Mouse (Mus musculus) adrenal gland, adult 8-10 months (tissue): ENCODE measurements around the gene Grm7. TPM values are rescaled to one million over a fixed set of nuclear protein-coding genes. Genes with fewer than 3 reads are reported as not detected.

Experiments
- DNase-seq: peaks from one replicate; pipeline ENCODE4 v3.0.0; 2022
- total RNA-seq, 4 experiments: library from RNA; stranded (reverse); gene quantifications; 2 replicates each; pipeline ENCODE4 v1.2.4; 2022

Gene Grm7
- total RNA-seq, 4 experiments from 2014 or later, result 2.0 to 3.8 (median 2.7) TPM

- no peak for DNase-seq
These were observed 926.2 kb downstream of the Grm7 start for GRCm38 (mm10) chr6:111571471-111572088.

- DNase-seq, result no peak
These were observed 939.5 kb downstream of the Grm7 start for GRCm38 (mm10) chr6:111584851-111585250.

- no peak for DNase-seq
These were observed 942.2 kb downstream of the Grm7 start for GRCm38 (mm10) chr6:111587572-111587971.

- no peak for DNase-seq
These were observed 956.7 kb downstream of the Grm7 start for GRCm38 (mm10) chr6:111601892-111602654.

- DNase-seq, result no peak
These were observed 965.0 kb downstream of the Grm7 start for GRCm38 (mm10) chr6:111610396-111610795.

- DNase-seq, result no peak
These were observed 968.5 kb downstream of the Grm7 start for GRCm38 (mm10) chr6:111613834-111614233.
